Mouse (Mus musculus) cerebellum, postnatal 25 days (tissue): ENCODE data around the gene Il17d.

ENCODE experiments used
- DNase-seq, 2 experiments: peaks; one replicate each; pipeline ENCODE4 v3.0.0; 2021; ENCODE audit warnings: mixed read lengths in 2 of 2

Il17d gene

GRCm38 (mm10) chr14:57524671-57525387, at the start of gene Il17d:
TSS of gene Il17d (plus strand) at chr14:57524777.
- DNase-seq = peak; percentile 73 to 81

GRCm38 (mm10) chr14:57475057-57475456, 49.5 kb upstream of the Il17d start:
- DNase-seq = no peak

GRCm38 (mm10) chr14:57482262-57482661, 42.3 kb upstream of the Il17d start:
- no peak for DNase-seq

- no peak for DNase-seq
These were observed 40.4 kb upstream of the Il17d start for GRCm38 (mm10) chr14:57484183-57484582.

- no peak for DNase-seq
These were observed 34.9 kb upstream of the Il17d start for GRCm38 (mm10) chr14:57489696-57490095.

GRCm38 (mm10) chr14:57493840-57494239, 30.7 kb upstream of the Il17d start:
- DNase-seq = no peak

- peak; percentile 92 to 93 for DNase-seq
These were observed 20.8 kb upstream of the Il17d start for GRCm38 (mm10) chr14:57503729-57504128.

GRCm38 (mm10) chr14:57509554-57509953, 15.0 kb upstream of the Il17d start:
- DNase-seq = no peak

GRCm38 (mm10) chr14:57515156-57515762, 9.3 kb upstream of the Il17d start:
- DNase-seq = no peak

GRCm38 (mm10) chr14:57517001-57517400, 7.6 kb upstream of the Il17d start:
- no peak for DNase-seq

- no peak for DNase-seq
These were observed 815 bp upstream of the Il17d start for GRCm38 (mm10) chr14:57523762-57524161.

GRCm38 (mm10) chr14:57525388-57526049, 942 bp downstream of the Il17d start:
- peak; percentile 91 to 94 for DNase-seq

- DNase-seq = peak; percentile 37 to 42
These were observed 1.6 kb downstream of the Il17d start for GRCm38 (mm10) chr14:57526050-57526623.

- no peak for DNase-seq
These were observed 2.5 kb downstream of the Il17d start for GRCm38 (mm10) chr14:57527122-57527521.

GRCm38 (mm10) chr14:57527598-57527997, 3.0 kb downstream of the Il17d start:
- DNase-seq = no peak

- DNase-seq = no peak
These were observed 4.7 kb downstream of the Il17d start for GRCm38 (mm10) chr14:57529086-57529785.

- no peak for DNase-seq
These were observed 5.4 kb downstream of the Il17d start for GRCm38 (mm10) chr14:57529786-57530515.

GRCm38 (mm10) chr14:57532577-57532976, 8.0 kb downstream of the Il17d start:
- no peak for DNase-seq

GRCm38 (mm10) chr14:57533214-57533613, 8.6 kb downstream of the Il17d start:
- DNase-seq = peak; percentile 70 to 82

- no peak for DNase-seq
These were observed 9.3 kb downstream of the Il17d start for GRCm38 (mm10) chr14:57533841-57534240.

- no peak for DNase-seq
These were observed 9.8 kb downstream of the Il17d start for GRCm38 (mm10) chr14:57534346-57534745.

GRCm38 (mm10) chr14:57534961-57535360, 10.4 kb downstream of the Il17d start:
- peak; percentile 61 to 63 for DNase-seq
